Mouse (Mus musculus) testis, postnatal 10 days (tissue): ENCODE data around the gene Ccdc172.

Source experiments
- DNase-seq: peaks from one replicate; pipeline ENCODE4 v3.0.0; 2021; ENCODE audit warnings: low spot score

Ccdc172 gene

DNA sequence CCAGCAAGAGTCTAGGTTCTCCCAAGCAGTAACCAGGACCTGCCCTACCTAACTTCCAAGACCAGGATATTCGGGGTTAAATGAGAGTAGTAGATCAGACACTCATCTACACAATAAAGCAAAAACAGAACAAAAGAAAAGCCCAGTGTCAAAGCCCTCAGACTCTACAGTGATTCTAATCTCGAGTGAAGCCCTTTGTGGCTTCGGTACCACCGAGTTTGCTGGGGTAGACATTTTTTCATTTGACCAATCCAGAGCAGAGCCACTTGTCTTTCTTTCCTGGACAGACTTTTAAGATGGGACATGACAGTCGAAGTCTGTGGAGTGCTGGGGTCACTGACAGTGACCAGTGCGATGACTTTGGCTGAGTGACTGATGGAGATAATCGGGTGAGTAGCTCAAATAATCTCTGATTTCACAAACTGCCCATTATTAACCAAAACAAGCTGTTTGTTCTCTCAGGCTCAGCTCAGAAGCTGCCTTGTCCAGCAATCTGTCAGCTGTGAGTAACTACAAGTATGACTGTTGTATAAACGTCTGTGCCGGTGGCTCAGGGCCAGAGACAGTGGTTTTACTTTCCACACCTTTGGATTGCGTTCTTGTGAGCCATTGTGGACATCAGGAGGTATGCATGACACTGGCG is 60.8 kb downstream of the Ccdc172 start:
- no peak for DNase-seq

DNA sequence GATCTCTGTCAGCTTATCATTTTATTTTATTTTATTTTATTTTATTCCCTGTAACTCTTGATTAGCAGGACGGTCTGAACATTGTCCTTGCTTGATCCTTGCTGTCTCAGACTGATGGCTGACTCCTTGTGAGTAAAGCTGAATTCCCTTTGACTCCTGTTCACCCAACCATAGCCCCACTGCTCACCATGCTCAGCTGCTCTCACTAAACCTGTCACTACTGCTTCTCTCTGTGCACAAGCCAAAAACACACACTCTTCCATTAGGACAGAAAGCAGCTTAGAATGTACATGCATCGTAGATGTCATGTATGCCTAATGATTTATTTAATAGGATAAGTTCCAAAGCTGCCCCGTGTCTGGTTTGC is 61.3 kb downstream of the Ccdc172 start:
- DNase-seq: no peak

- DNase-seq: no peak
Observed at GRCm38 (mm10) chr19:58582018-58582417, 70.2 kb downstream of the Ccdc172 start.

DNA sequence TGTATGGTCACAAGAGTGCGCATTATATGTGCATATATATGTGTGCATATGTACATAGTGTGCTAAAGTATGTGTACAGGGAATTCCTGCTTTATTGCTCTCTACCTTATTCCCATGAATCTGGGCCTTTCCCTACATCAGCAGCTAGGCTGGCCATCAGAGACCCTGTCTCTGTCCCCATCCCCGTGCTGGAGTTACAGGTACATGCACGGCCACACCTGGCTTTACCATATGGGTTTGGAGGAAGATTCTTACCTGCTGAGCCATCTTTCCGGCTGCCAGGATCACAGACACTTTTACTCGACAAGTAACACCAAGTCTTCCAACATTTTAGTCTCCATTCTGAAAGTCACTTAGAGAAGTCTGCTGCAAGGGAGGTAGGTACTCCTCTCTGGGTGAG is 71.2 kb downstream of the Ccdc172 start:
- no peak for DNase-seq

GRCm38 (mm10) chr19:58586046-58586445 is 74.3 kb downstream of the Ccdc172 start:
- DNase-seq: no peak

DNA sequence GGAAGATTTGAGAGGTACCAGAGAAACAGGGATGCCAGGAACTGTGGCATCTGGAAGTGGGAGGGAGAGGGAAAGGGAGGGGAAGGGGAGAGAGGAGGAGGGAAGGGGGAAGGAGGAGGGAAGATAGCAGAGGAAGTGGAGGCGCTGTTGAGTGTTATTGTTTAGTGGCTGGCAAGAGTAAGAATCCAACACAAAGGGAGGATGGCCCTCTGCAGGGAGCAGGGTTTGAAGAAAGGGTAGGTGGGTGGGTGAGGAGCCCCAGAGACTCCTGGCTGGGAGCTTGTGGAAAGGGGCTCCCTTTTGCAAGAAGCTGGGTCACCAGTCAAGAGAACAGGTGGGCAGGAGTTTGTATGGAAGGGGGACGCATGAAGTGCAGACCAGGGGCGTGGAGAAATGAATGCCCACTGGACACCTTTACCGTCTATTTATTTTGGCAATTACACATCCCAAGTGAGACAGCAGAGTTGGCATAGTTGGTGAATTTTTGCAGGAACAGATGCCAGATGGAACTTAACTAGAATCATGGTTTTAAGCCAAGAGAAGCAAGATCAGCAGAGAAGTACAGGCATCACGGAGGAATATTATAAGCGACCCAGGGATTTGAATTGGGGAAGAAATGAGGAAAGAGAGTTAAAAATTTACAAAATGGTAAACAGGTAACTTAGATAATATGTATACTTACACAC is 78.6 kb downstream of the Ccdc172 start:
- no peak for DNase-seq

- no peak for DNase-seq
Observed at GRCm38 (mm10) chr19:58600381-58600780, 88.6 kb downstream of the Ccdc172 start.
